Mouse (Mus musculus) liver, embryonic 14.5 days (tissue): ENCODE data around the gene Bank1. TPM values are rescaled to one million over a fixed set of nuclear protein-coding genes. Genes with fewer than 3 reads are reported as not detected.

Source experiments
- ATAC-seq: fragments of 200-750 bp; cut with Nextera tagmentation; 2 replicates; pipeline ENCODE4 v1.8.0; 2017; ENCODE audit warnings: moderate number of reproducible peaks, mild to moderate bottlenecking, moderate library complexity; ENCODE audit not compliant: insufficient read depth
- DNase-seq, 3 experiments: peaks; one replicate each; pipeline ENCODE4 v3.0.0-alpha.2; 2012 to 2013; ENCODE audit warnings: low read depth in 3 of 3, low spot score in 3 of 3
- H3K27ac ChIP-seq: fragments of 300-500 bp; sonication (generic); 2 replicates; pipeline ENCODE4 v1.5.1; 2014; ENCODE audit warnings: moderate library complexity, mild to moderate bottlenecking, control low read depth, inconsistent platforms
- H3K27me3 ChIP-seq: fragments of 300-500 bp; sonication (generic); 2 replicates; pipeline ENCODE4 v1.6.1; 2014; ENCODE audit warnings: mild to moderate bottlenecking, low read length, moderate library complexity; ENCODE audit not compliant: control insufficient read depth, insufficient read depth
- H3K36me3 ChIP-seq: fragments of 300-500 bp; sonication (generic); replicated peaks from 2 replicates; pipeline ENCODE4 v1.6.1; 2014; ENCODE audit warnings: low read depth; ENCODE audit not compliant: control insufficient read depth, insufficient read depth
- H3K4me1 ChIP-seq, 2 experiments: fragments of 200-500 bp in 1 of 2; fragments of 300-500 bp in 1 of 2; sonication (generic) in 1 of 2; replicated peaks; 2 replicates each; pipeline ENCODE4 v1.6.1; 2012 to 2014; ENCODE audit warnings: antibody characterized with exemption in 1 of 2, inconsistent platforms in 1 of 2, low read length in 1 of 2; ENCODE audit not compliant: control insufficient read depth in 2 of 2, insufficient read depth in 2 of 2
- H3K4me2 ChIP-seq: fragments of 300-500 bp; sonication (generic); 2 replicates; pipeline ENCODE4 v1.6.1; 2014; ENCODE audit warnings: low read depth, mild to moderate bottlenecking, control low read depth, moderate library complexity
- H3K4me3 ChIP-seq, 2 experiments: fragments of 200-500 bp in 1 of 2; fragments of 300-500 bp in 1 of 2; sonication (generic) in 1 of 2; 2 replicates each; pipeline ENCODE4 v1.5.1; 2012 to 2014; ENCODE audit warnings: low read depth in 2 of 2, low read length in 2 of 2, mild to moderate bottlenecking in 2 of 2, control low read depth in 1 of 2, inconsistent platforms in 1 of 2, moderate library complexity in 1 of 2; ENCODE audit not compliant: insufficient read depth in 1 of 2
- H3K9ac ChIP-seq: fragments of 300-500 bp; sonication (generic); replicated peaks from 2 replicates; pipeline ENCODE4 v1.6.1; 2014; ENCODE audit warnings: mild to moderate bottlenecking, control low read depth, moderate library complexity
- H3K9me3 ChIP-seq: fragments of 300-500 bp; sonication (generic); 2 replicates; pipeline ENCODE4 v1.6.1; 2016; ENCODE audit warnings: low read length, mixed read lengths; ENCODE audit not compliant: control insufficient read depth
- CTCF ChIP-seq: IDR thresholded peaks from 2 replicates; pipeline ENCODE4 v1.5.1; 2016; ENCODE audit warnings: antibody characterized with exemption, low read depth, control low read depth
- EP300 ChIP-seq: IDR thresholded peaks from 2 replicates; pipeline ENCODE4 v1.6.1; 2016; ENCODE audit warnings: antibody characterized with exemption, low read depth
- WGBS: fragments of 180-500 bp; shearing (Covaris S2); extraction: QIAGEN DNeasy Blood & Tissue Kit; methylation state at CpG from one replicate; pipeline ENCODE4 v1.1.7; 2014; ENCODE audit not compliant: insufficient replicate concordance; 5-methylcytosine and 5-hydroxymethylcytosine counted together
- polyA plus RNA-seq, 2 experiments: library from polyadenylated mRNA; depleted of rRNA in 1 of 2; stranded (reverse) in 1 of 2; unstranded in 1 of 2; fragments of >200 nt; fragmentation: Nextera tagmentation in 1 of 2; extraction: Ambion mirVana in 1 of 2; gene quantifications; 2 replicates each; pipeline versions ENCODE4 v1.2.1 to v1.2.3; 2012 to 2014

Gene Bank1
- polyA plus RNA-seq, 2 experiments: 1.3 to 1.7 TPM

GRCm38 (mm10) chr3:136247331-136247730, 78.5 kb downstream of the Bank1 start:
- H3K4me1 ChIP-seq: no peaks in the 10 kb centered on the region
- H3K4me2 ChIP-seq: no peak overlapping the region
- H3K4me3 ChIP-seq: no peak overlapping the region
- ATAC-seq (no peak), DNase-seq (no peak)
- H3K36me3 ChIP-seq: no peaks in the 10 kb centered on the region
- no peak overlapping the region for H3K27ac ChIP-seq
- no peak for TF ChIP-seq CTCF
- no peak overlapping the region for H3K9ac ChIP-seq
- H3K27me3 ChIP-seq: no peaks in the 10 kb centered on the region
- 56% methylated on average over 5 of the region's 5 CpGs for whole genome bisulfite sequencing
- H3K9me3 ChIP-seq: no peaks in the 10 kb centered on the region

GRCm38 (mm10) chr3:136244931-136245330, 80.9 kb downstream of the Bank1 start:
- TF ChIP-seq EP300 (no peak), CTCF (no peak)
- 69% methylated on average over 2 of the region's 2 CpGs for WGBS
- no peaks in the 10 kb centered on the region for H3K27me3 ChIP-seq
- no peak overlapping the region for H3K4me3 ChIP-seq
- no peak overlapping the region for H3K27ac ChIP-seq
- DNase-seq (no peak), ATAC-seq (no peak)
- no peaks in the 10 kb centered on the region for H3K4me1 ChIP-seq
- no peaks in the 10 kb centered on the region for H3K9me3 ChIP-seq
- H3K36me3 ChIP-seq: no peaks in the 10 kb centered on the region
- H3K4me2 ChIP-seq: no peak overlapping the region
- no peak overlapping the region for H3K9ac ChIP-seq

DNA sequence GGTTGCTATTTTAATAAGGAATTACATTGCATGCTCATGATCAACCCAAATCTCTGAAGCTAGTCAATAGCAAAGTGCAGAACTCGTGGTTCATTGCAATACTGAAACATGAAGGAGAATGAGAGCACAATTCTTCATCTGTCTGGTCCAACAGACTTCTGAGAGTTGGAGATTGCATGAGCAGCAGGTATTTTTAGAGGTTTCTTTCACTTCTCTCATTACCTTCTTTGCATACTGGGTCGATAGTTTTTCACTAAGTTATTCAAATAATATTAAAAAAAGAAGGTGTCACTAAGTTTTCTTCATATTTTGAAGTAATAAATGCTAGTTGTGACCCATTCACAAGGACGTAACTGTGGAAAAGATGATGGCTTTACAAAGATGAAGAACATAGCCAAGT, 87.1 kb downstream of the Bank1 start:
- 52% methylated on average over 3 of the region's 3 CpGs for WGBS

GRCm38 (mm10) chr3:136233507-136233906, 92.4 kb downstream of the Bank1 start:
- Histone ChIP-seq H3K27me3 (no peaks in the 10 kb centered on the region), H3K4me3 (no peak overlapping the region), H3K27ac (no peak overlapping the region), H3K4me2 (no peak overlapping the region), H3K36me3 (no peaks in the 10 kb centered on the region), H3K9me3 (no peaks in the 10 kb centered on the region), H3K4me1 (no peaks in the 10 kb centered on the region), H3K9ac (no peak overlapping the region)
- ATAC-seq: no peak
- no peak for DNase-seq
- WGBS: 34% methylated on average over 2 of the region's 2 CpGs
- TF ChIP-seq CTCF: no peak
- no peak for TF ChIP-seq EP300

More for the DNA sequence above, 87.1 kb downstream of the Bank1 start:
- Histone ChIP-seq H3K9me3 (no peaks in the 10 kb centered on the region), H3K27me3 (no peaks in the 10 kb centered on the region), H3K27ac (no peak overlapping the region), H3K4me3 (no peak overlapping the region), H3K4me2 (no peak overlapping the region), H3K9ac (no peak overlapping the region), H3K36me3 (no peaks in the 10 kb centered on the region), H3K4me1 (no peaks in the 10 kb centered on the region)
- no peak for DNase-seq
- TF ChIP-seq CTCF: no peak
- no peak for TF ChIP-seq EP300
- ATAC-seq: no peak

DNA sequence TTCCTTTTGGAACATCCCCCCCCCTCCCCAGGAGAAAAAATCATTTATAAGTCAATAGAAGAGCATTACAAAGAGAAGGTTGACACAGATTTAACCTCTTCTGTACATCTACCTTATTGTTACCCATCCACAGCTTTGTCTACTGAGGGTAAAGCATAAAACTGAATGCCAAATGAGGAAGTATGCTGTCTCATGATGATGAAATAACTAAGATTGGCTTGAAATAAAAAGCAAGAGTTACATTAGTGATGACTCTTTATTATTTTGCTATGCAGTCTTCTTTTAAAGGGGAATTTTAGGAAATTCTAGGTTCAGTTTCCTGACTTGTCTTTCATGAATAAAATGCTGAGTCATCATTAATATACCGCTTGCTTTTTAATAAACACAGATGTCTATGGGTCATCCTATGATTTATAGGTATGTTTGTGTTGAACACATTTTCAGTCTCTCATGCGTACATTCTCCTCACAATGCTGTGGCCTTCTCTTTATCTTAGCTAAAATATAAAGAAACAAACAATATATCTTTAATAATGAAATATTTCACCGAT, 95.2 kb downstream of the Bank1 start:
- Histone ChIP-seq H3K4me1 (no peaks in the 10 kb centered on the region), H3K9ac (no peak overlapping the region), H3K27me3 (no peaks in the 10 kb centered on the region), H3K4me3 (no peak overlapping the region), H3K4me2 (no peak overlapping the region), H3K36me3 (no peaks in the 10 kb centered on the region), H3K9me3 (no peaks in the 10 kb centered on the region), H3K27ac (no peak overlapping the region)
- WGBS: 75% methylated on average over 3 of the region's 3 CpGs
- DNase-seq: no peak
- ATAC-seq: no peak
- TF ChIP-seq EP300 (no peak), CTCF (no peak)
